Mouse (Mus musculus): ENCODE data around the gene Sphk2. TPM values are rescaled to one million over a fixed set of nuclear protein-coding genes. Genes with fewer than 3 reads are reported as not detected.

Gene Sphk2
- polyA plus RNA-seq, 1 experiment from 2014 or later, result 36.0 TPM

- ATAC-seq (ENCODE audit: low FRiP score, low read depth), result no peak
- Histone ChIP-seq H3K36me3 (no peaks in the 10 kb centered on the region), H3K9me3 (no peaks in the 10 kb centered on the region), H3K4me3 (peak overlapping the region; percentile 50), H3K4me1 (peaks cover 42% of the 10 kb centered on the region), H3K4me2 (replicated peaks) (peak overlapping the region; percentile 91), H3K27ac (peak overlapping the region; percentile 33; the same call in 1 of the 2 replicates), H3K9ac (peak overlapping the region; percentile 57), H3K27me3 (peaks cover 30% of the 10 kb centered on the region)
- WGBS, result 24% methylated on average over 11 of the region's 11 CpGs
Observed at GRCm38 (mm10) chr7:45701072-45701471, 16.7 kb downstream of the Sphk2 start.

- under 1% methylated on average over 20 of the region's 20 CpGs for WGBS
- peak overlapping the region; percentile 91 for H3K4me2 ChIP-seq (replicated peaks)
- H3K9ac ChIP-seq, result peak overlapping the region; percentile 74
- no peaks in the 10 kb centered on the region for H3K36me3 ChIP-seq
- H3K4me3 ChIP-seq, result peak overlapping the region; percentile 50
- peaks cover 36% of the 10 kb centered on the region for H3K4me1 ChIP-seq
- no peak for ATAC-seq (ENCODE audit: low FRiP score, low read depth)
- H3K27ac ChIP-seq, result no peak overlapping the region
- peaks cover 30% of the 10 kb centered on the region for H3K27me3 ChIP-seq
- no peaks in the 10 kb centered on the region for H3K9me3 ChIP-seq
Observed at GRCm38 (mm10) chr7:45700301-45701015, 17.3 kb downstream of the Sphk2 start.

- H3K36me3 ChIP-seq, result no peaks in the 10 kb centered on the region
- H3K4me3 ChIP-seq, result peak within 1 kb of the TSS; percentile 50
- ATAC-seq (ENCODE audit: low FRiP score, low read depth), result no peak
- WGBS, result 2% methylated on average over 36 of the region's 36 CpGs
- H3K4me2 ChIP-seq (replicated peaks), result peak within 1 kb of the TSS; percentile 91
- peaks cover 37% of the 10 kb centered on the region for H3K4me1 ChIP-seq
- peak within 1 kb of the TSS; percentile 74 for H3K9ac ChIP-seq
- no peaks in the 10 kb centered on the region for H3K9me3 ChIP-seq
- H3K27ac ChIP-seq, result no peak within 1 kb of the TSS
- peaks cover 30% of the 10 kb centered on the region for H3K27me3 ChIP-seq
Observed at GRCm38 (mm10) chr7:45699523-45700141, 18.2 kb downstream of the Sphk2 start, which contains the start of gene Car11. Gene Car11, plus strand, starts transcription at chr7:45699843.

- Histone ChIP-seq H3K9ac (no peak overlapping the region), H3K4me3 (no peak overlapping the region), H3K4me2 (replicated peaks) (no peak overlapping the region), H3K27me3 (peaks cover 30% of the 10 kb centered on the region), H3K27ac (no peak overlapping the region), H3K9me3 (no peaks in the 10 kb centered on the region), H3K36me3 (no peaks in the 10 kb centered on the region), H3K4me1 (peaks cover 31% of the 10 kb centered on the region)
- ATAC-seq (ENCODE audit: low FRiP score, low read depth), result no peak
- WGBS, result 76% methylated on average over 7 of the region's 7 CpGs
Observed at GRCm38 (mm10) chr7:45697894-45698293, 19.9 kb downstream of the Sphk2 start.

GRCm38 (mm10) chr7:45695098-45695497 is 22.7 kb downstream of the Sphk2 start:
- H3K4me2 ChIP-seq (replicated peaks), result no peak overlapping the region
- H3K4me1 ChIP-seq, result peaks cover 16% of the 10 kb centered on the region
- no peak overlapping the region for H3K9ac ChIP-seq
- peak overlapping the region; percentile 44; the same call in 1 of the 2 replicates for H3K27ac ChIP-seq
- no peaks in the 10 kb centered on the region for H3K36me3 ChIP-seq
- H3K4me3 ChIP-seq, result no peak overlapping the region
- H3K9me3 ChIP-seq, result no peaks in the 10 kb centered on the region
- peaks cover 24% of the 10 kb centered on the region for H3K27me3 ChIP-seq
- no peak; the same call in 1 of the 2 replicates for ATAC-seq (ENCODE audit: low FRiP score, low read depth)
- WGBS, result 6% methylated on average over 6 of the region's 6 CpGs

GRCm38 (mm10) chr7:45693921-45694591 is 23.7 kb downstream of the Sphk2 start, which contains the start of gene Sec1:
Gene Sec1, minus strand, starts transcription at chr7:45694402.
- no peak within 1 kb of the TSS for H3K9ac ChIP-seq
- no peak for ATAC-seq (ENCODE audit: low FRiP score, low read depth)
- H3K9me3 ChIP-seq, result no peaks in the 10 kb centered on the region
- peaks cover 14% of the 10 kb centered on the region for H3K27me3 ChIP-seq
- peaks cover 9% of the 10 kb centered on the region; the same call in 1 of the 2 replicates for H3K4me1 ChIP-seq
- H3K4me2 ChIP-seq (replicated peaks), result no peak within 1 kb of the TSS
- H3K36me3 ChIP-seq, result no peaks in the 10 kb centered on the region
- H3K27ac ChIP-seq, result peak within 1 kb of the TSS; percentile 44; the same call in 1 of the 2 replicates
- H3K4me3 ChIP-seq, result no peak within 1 kb of the TSS
- 90% methylated on average over 50 of the region's 50 CpGs for WGBS

GRCm38 (mm10) chr7:45692364-45692763 is 25.4 kb downstream of the Sphk2 start:
- no peak for ATAC-seq (ENCODE audit: low FRiP score, low read depth)
- H3K4me1 ChIP-seq, result peaks cover 9% of the 10 kb centered on the region; the same call in 1 of the 2 replicates
- H3K27ac ChIP-seq, result no peak overlapping the region
- H3K9ac ChIP-seq, result no peak overlapping the region
- 75% methylated on average over 2 of the region's 2 CpGs for WGBS
- H3K36me3 ChIP-seq, result no peaks in the 10 kb centered on the region
- H3K4me2 ChIP-seq (replicated peaks), result no peak overlapping the region
- no peaks in the 10 kb centered on the region for H3K27me3 ChIP-seq
- no peak overlapping the region for H3K4me3 ChIP-seq
- no peaks in the 10 kb centered on the region for H3K9me3 ChIP-seq

- Histone ChIP-seq H3K9ac (no peak overlapping the region), H3K9me3 (no peaks in the 10 kb centered on the region), H3K36me3 (no peaks in the 10 kb centered on the region), H3K27ac (no peak overlapping the region), H3K4me2 (replicated peaks) (no peak overlapping the region), H3K4me3 (no peak overlapping the region), H3K27me3 (no peaks in the 10 kb centered on the region), H3K4me1 (peaks cover 21% of the 10 kb centered on the region)
- ATAC-seq (ENCODE audit: low FRiP score, low read depth), result no peak
- 75% methylated on average over 11 of the region's 11 CpGs for WGBS
Observed at GRCm38 (mm10) chr7:45689800-45690199, 28.0 kb downstream of the Sphk2 start.

GRCm38 (mm10) chr7:45689099-45689498 is 28.7 kb downstream of the Sphk2 start:
- H3K27me3 ChIP-seq, result no peaks in the 10 kb centered on the region
- 54% methylated on average over 6 of the region's 6 CpGs for WGBS
- no peak for ATAC-seq (ENCODE audit: low FRiP score, low read depth)
- H3K4me1 ChIP-seq, result peaks cover 18% of the 10 kb centered on the region
- H3K9me3 ChIP-seq, result no peaks in the 10 kb centered on the region
- H3K36me3 ChIP-seq, result no peaks in the 10 kb centered on the region
- H3K27ac ChIP-seq, result no peak overlapping the region
- no peak overlapping the region for H3K4me2 ChIP-seq (replicated peaks)
- H3K4me3 ChIP-seq, result no peak overlapping the region
- no peak overlapping the region for H3K9ac ChIP-seq

GRCm38 (mm10) chr7:45686841-45687240 is 31.0 kb downstream of the Sphk2 start:
- Histone ChIP-seq H3K9me3 (no peaks in the 10 kb centered on the region), H3K27me3 (no peaks in the 10 kb centered on the region), H3K36me3 (no peaks in the 10 kb centered on the region), H3K9ac (no peak overlapping the region), H3K4me1 (peaks cover 25% of the 10 kb centered on the region), H3K27ac (no peak overlapping the region), H3K4me3 (no peak overlapping the region), H3K4me2 (replicated peaks) (no peak overlapping the region)
- WGBS, result 84% methylated on average over 3 of the region's 3 CpGs
- ATAC-seq (ENCODE audit: low FRiP score, low read depth), result no peak

GRCm38 (mm10) chr7:45685811-45686210 is 32.0 kb downstream of the Sphk2 start:
- Histone ChIP-seq H3K4me2 (replicated peaks) (peak overlapping the region; percentile 11; the same call in 1 of the 2 replicates), H3K27me3 (no peaks in the 10 kb centered on the region), H3K36me3 (no peaks in the 10 kb centered on the region), H3K9me3 (no peaks in the 10 kb centered on the region), H3K9ac (peak overlapping the region; percentile 6; the same call in 1 of the 2 replicates), H3K4me3 (no peak overlapping the region), H3K4me1 (peaks cover 25% of the 10 kb centered on the region), H3K27ac (peak overlapping the region; percentile 48; the same call in 1 of the 2 replicates)
- WGBS, result 27% methylated on average over 10 of the region's 10 CpGs
- 0 out of 2 replicates have a peak, but pooled peaks have one; percentile 17 for ATAC-seq (ENCODE audit: low FRiP score, low read depth)

All from limb, embryonic 13.5 days (tissue).